Comparison of ENCODE assay signal across 8 mouse cellular contexts in genomic region chr5:118380052-118380421, GRCm38 (mm10).
DNase-seq lines count a peak whose midpoint lies in the region; ATAC-seq and TF ChIP-seq lines count a peak whose summit lies in the region.

No protein-coding gene starts in this region.

- TF ChIP-seq CTCF in left cerebral cortex, adult 2 months (IDR thresholded peaks at IDR 0.05), result no peak

- peaks cover 2% of the 10 kb centered on the region; the same call in 1 of the 2 replicates for H3K27me3 ChIP-seq in forebrain, embryonic 11.5 days (ENCODE audit: control insufficient read depth, insufficient read depth, low read length)
- H3K27me3 ChIP-seq in limb, embryonic 13.5 days, result peaks cover 6% of the 10 kb centered on the region
- 0 out of 2 replicates have a peak, but pooled peaks cover 5% of the 10 kb centered on the region for H3K27me3 ChIP-seq in neural tube, embryonic 15.5 days (replicated peaks)

- H3K27ac ChIP-seq in left cerebral cortex, adult 2 months, result no peak overlapping the region; the same call in 1 of the 2 replicates
- H3K27ac ChIP-seq in forebrain, embryonic 11.5 days (ENCODE audit: low read depth, low read length), result 0 out of 2 replicates have a peak overlapping the region, but pooled peaks have one; percentile 12
- peak overlapping the region; percentile 44; the same call in 1 of the 2 replicates for H3K27ac ChIP-seq in limb, embryonic 13.5 days
- H3K27ac ChIP-seq in neural tube, embryonic 15.5 days (replicated peaks), result peak overlapping the region; percentile 86

- H3K9ac ChIP-seq in forebrain, embryonic 11.5 days (ENCODE audit: low read length), result no peak overlapping the region
- peak overlapping the region; percentile 67; the same call in 1 of the 2 replicates for H3K9ac ChIP-seq in limb, embryonic 13.5 days
- no peak overlapping the region for H3K9ac ChIP-seq in neural tube, embryonic 15.5 days (replicated peaks)

- intact Hi-C loops in left cerebral cortex, adult 2 months (cut with DNase I), result loop anchor here (2.0 kb wide), 1 partner anchor 43 kb away; no protein-coding TSS in a partner anchor
- intact Hi-C loops in left cerebral cortex, postnatal 4 days (cut with DNase I), result no loop called here
- intact Hi-C loops in gastrocnemius, postnatal 36 days (cut with DNase I), result loop anchor here (2.0 kb wide), 1 partner anchor 179 kb away; no protein-coding TSS in a partner anchor

- H3K9me3 ChIP-seq in forebrain, embryonic 11.5 days (ENCODE audit: control insufficient read depth, low read length), result no peaks in the 10 kb centered on the region
- H3K9me3 ChIP-seq in limb, embryonic 13.5 days, result no peaks in the 10 kb centered on the region; the same call in 1 of the 2 replicates
- no peaks in the 10 kb centered on the region for H3K9me3 ChIP-seq in neural tube, embryonic 15.5 days (replicated peaks)

- no peak for DNase-seq in left cerebral cortex, adult 2 months (ENCODE audit: extremely low spot score in 1 of 2, low spot score in 2 of 2)
- DNase-seq in left cerebral cortex, postnatal 4 days, result no peak
- no peak for DNase-seq in forebrain, embryonic 11.5 days (ENCODE audit: low spot score)
- DNase-seq in thymus, postnatal 0 days (ENCODE audit: low spot score), result no peak
- no peak for DNase-seq in retina, embryonic 14.5 days (ENCODE audit: low spot score)
- no peak for DNase-seq in gastrocnemius, postnatal 36 days

- peak overlapping the region; percentile 61 for H3K4me3 ChIP-seq in left cerebral cortex, adult 2 months
- peak overlapping the region; percentile 39; the same call in 1 of the 2 replicates for H3K4me3 ChIP-seq in forebrain, embryonic 11.5 days (ENCODE audit: low read depth, low read length)
- peak overlapping the region; percentile 51 for H3K4me3 ChIP-seq in limb, embryonic 13.5 days
- peak overlapping the region; percentile 48 for H3K4me3 ChIP-seq in neural tube, embryonic 15.5 days (replicated peaks)

- no peak for ATAC-seq in forebrain, embryonic 11.5 days (replicated peaks; ENCODE audit: low FRiP score)
- no peak for ATAC-seq in limb, embryonic 13.5 days (ENCODE audit: low FRiP score, low read depth)
- ATAC-seq in neural tube, embryonic 15.5 days (ENCODE audit: low FRiP score), result no peak; the same call in 1 of the 2 replicates

- 31% methylated on average over 5 of the region's 5 CpGs for WGBS in forebrain, embryonic 11.5 days
- 29% methylated on average over 5 of the region's 5 CpGs for WGBS in limb, embryonic 13.5 days
- WGBS in neural tube, embryonic 15.5 days, result 23% methylated on average over 5 of the region's 5 CpGs

- H3K4me1 ChIP-seq in forebrain, embryonic 11.5 days (replicated peaks; ENCODE audit: control insufficient read depth, insufficient read depth, low read length), result peaks cover 6% of the 10 kb centered on the region; the same call in 1 of the 2 replicates
- peaks cover 24% of the 10 kb centered on the region for H3K4me1 ChIP-seq in limb, embryonic 13.5 days
- H3K4me1 ChIP-seq in neural tube, embryonic 15.5 days, result peaks cover 37% of the 10 kb centered on the region

- peak overlapping the region; percentile 74 for H3K4me2 ChIP-seq in forebrain, embryonic 11.5 days (ENCODE audit: low read depth, low read length, severe bottlenecking)
- H3K4me2 ChIP-seq in limb, embryonic 13.5 days (replicated peaks), result peak overlapping the region; percentile 86
- peak overlapping the region; percentile 90 for H3K4me2 ChIP-seq in neural tube, embryonic 15.5 days

- no peaks in the 10 kb centered on the region for H3K36me3 ChIP-seq in forebrain, embryonic 11.5 days (ENCODE audit: control insufficient read depth, insufficient read depth, low read length)
- no peaks in the 10 kb centered on the region for H3K36me3 ChIP-seq in limb, embryonic 13.5 days
- no peaks in the 10 kb centered on the region for H3K36me3 ChIP-seq in neural tube, embryonic 15.5 days
